8 mouse cellular contexts compared by ENCODE assay signal in genomic region chr1:79761106-79761916, GRCm38 (mm10). TPM values are rescaled to one million over a fixed set of nuclear protein-coding genes. Genes with fewer than 3 reads are reported as not detected.
A peak's percentile ranks its signal among the peaks of the same experiment; 100 is the strongest.
DNase-seq lines count a peak whose midpoint lies in the region; ATAC-seq and TF ChIP-seq lines count a peak whose summit lies in the region.

No protein-coding gene starts in this region.

- H3K4me2 ChIP-seq in embryonic facial prominence, embryonic 14.5 days (ENCODE audit: low read depth, low read length) = peak overlapping the region; percentile 69
- H3K4me2 ChIP-seq in limb, embryonic 15.5 days = peak overlapping the region; percentile 83
- peak overlapping the region; percentile 77 for H3K4me2 ChIP-seq in midbrain, postnatal 0 days (ENCODE audit: low read depth, low read length, poor library complexity, severe bottlenecking)

- peaks cover 4% of the 10 kb centered on the region for H3K4me1 ChIP-seq in bone marrow, adult 2 months (ENCODE audit: control insufficient read depth, insufficient read depth, low read length)
- peaks cover 6% of the 10 kb centered on the region; the same call in 1 of the 2 replicates for H3K4me1 ChIP-seq in embryonic facial prominence, embryonic 14.5 days (ENCODE audit: control insufficient read depth, insufficient read depth, low read length)
- peaks cover 26% of the 10 kb centered on the region for H3K4me1 ChIP-seq in limb, embryonic 15.5 days
- H3K4me1 ChIP-seq in midbrain, postnatal 0 days (ENCODE audit: insufficient read depth, low read length) = peaks cover 8% of the 10 kb centered on the region; the same call in 1 of the 2 replicates

- H3K36me3 ChIP-seq in embryonic facial prominence, embryonic 14.5 days (ENCODE audit: control insufficient read depth, insufficient read depth, low read length) = no peaks in the 10 kb centered on the region
- no peaks in the 10 kb centered on the region for H3K36me3 ChIP-seq in limb, embryonic 15.5 days
- no peaks in the 10 kb centered on the region for H3K36me3 ChIP-seq in midbrain, postnatal 0 days (ENCODE audit: insufficient read depth, low read length)

- peak overlapping the region; percentile 20; the same call in 1 of the 2 replicates for H3K27ac ChIP-seq in bone marrow, adult 2 months (ENCODE audit: control insufficient read depth, insufficient read depth, low read depth, low read length, poor library complexity)
- H3K27ac ChIP-seq in embryonic facial prominence, embryonic 14.5 days (replicated peaks; ENCODE audit: low read depth, low read length) = no peak overlapping the region
- H3K27ac ChIP-seq in limb, embryonic 15.5 days = 0 out of 2 replicates have a peak overlapping the region, but pooled peaks have one; percentile 43
- 0 out of 2 replicates have a peak overlapping the region, but pooled peaks have one; percentile 38 for H3K27ac ChIP-seq in midbrain, postnatal 0 days (ENCODE audit: low read depth, low read length)

- peak overlapping the region; percentile 91 for H3K9ac ChIP-seq in embryonic facial prominence, embryonic 14.5 days (ENCODE audit: low read depth, low read length)
- peak overlapping the region; percentile 81 for H3K9ac ChIP-seq in limb, embryonic 15.5 days
- peak overlapping the region; percentile 91 for H3K9ac ChIP-seq in midbrain, postnatal 0 days (replicated peaks; ENCODE audit: low read length, poor library complexity, severe bottlenecking)

- no peaks in the 10 kb centered on the region for H3K27me3 ChIP-seq in embryonic facial prominence, embryonic 14.5 days (replicated peaks; ENCODE audit: control insufficient read depth, insufficient read depth, low read length)
- no peaks in the 10 kb centered on the region for H3K27me3 ChIP-seq in limb, embryonic 15.5 days
- no peaks in the 10 kb centered on the region for H3K27me3 ChIP-seq in midbrain, postnatal 0 days (ENCODE audit: insufficient read depth, low read length)

- peak; percentile 90 for DNase-seq in A20 (ENCODE audit: low read depth, low spot score)
- DNase-seq in embryonic facial prominence, embryonic 14.5 days (ENCODE audit: low spot score) = peak; percentile 95
- peak; percentile 76 to 81 for DNase-seq in heart, adult 9 months (ENCODE audit: low spot score in 2 of 2)
- peak; percentile 81 for DNase-seq in kidney, adult 9 months
- peak; percentile 92 for DNase-seq in midbrain, postnatal 0 days (ENCODE audit: low spot score)
- peak; percentile 53 to 77 for DNase-seq in spleen, postnatal 14 days (ENCODE audit: low spot score in 2 of 2)

- WGBS in bone marrow, adult 2 months = under 1% methylated on average over 65 of the region's 65 CpGs
- under 1% methylated on average over 54 of the region's 65 CpGs for WGBS in embryonic facial prominence, embryonic 14.5 days
- WGBS in limb, embryonic 15.5 days = under 1% methylated on average over 65 of the region's 65 CpGs
- WGBS in midbrain, postnatal 0 days = under 1% methylated on average over 61 of the region's 65 CpGs

- TF ChIP-seq POLR2A in bone marrow, adult 2 months (IDR thresholded peaks at IDR 0.05; ENCODE audit: borderline replicate concordance, control insufficient read depth, low read depth, low read length) = peak; percentile 73; the same call in 1 of the 2 replicates

- no peaks in the 10 kb centered on the region for H3K9me3 ChIP-seq in embryonic facial prominence, embryonic 14.5 days (ENCODE audit: control insufficient read depth, low read length)
- H3K9me3 ChIP-seq in limb, embryonic 15.5 days = no peaks in the 10 kb centered on the region
- H3K9me3 ChIP-seq in midbrain, postnatal 0 days (ENCODE audit: low read length) = no peaks in the 10 kb centered on the region

- no peak for TF ChIP-seq CTCF in bone marrow, adult 2 months (IDR thresholded peaks at IDR 0.05; ENCODE audit: control insufficient read depth, insufficient read depth, low read length)
- TF ChIP-seq CTCF in midbrain, postnatal 0 days (IDR thresholded peaks at IDR 0.05) = no peak

- peak; percentile 96 for ATAC-seq in embryonic facial prominence, embryonic 14.5 days (ENCODE audit: low read depth)
- peak; percentile 87 for ATAC-seq in limb, embryonic 15.5 days (ENCODE audit: insufficient number of reproducible peaks, low FRiP score, low TSS enrichment, low read depth)
- ATAC-seq in midbrain, postnatal 0 days (ENCODE audit: low FRiP score) = peak; percentile 97

- H3K4me3 ChIP-seq in bone marrow, adult 2 months (replicated peaks; ENCODE audit: control insufficient read depth, low read depth, low read length) = peak overlapping the region; percentile 99
- peak overlapping the region; percentile 94 for H3K4me3 ChIP-seq in embryonic facial prominence, embryonic 14.5 days (ENCODE audit: low read depth, low read length)
- peak overlapping the region; percentile 81 for H3K4me3 ChIP-seq in limb, embryonic 15.5 days
- peak overlapping the region; percentile 85 for H3K4me3 ChIP-seq in midbrain, postnatal 0 days (ENCODE audit: low read depth, low read length)

RNA-seq across cellular contexts. Expression of gene Mrpl44, which starts 14.5 kb away (rescaled TPM):
- polyA plus RNA-seq in bone marrow, adult 2 months (2011; ENCODE audit: insufficient read depth, insufficient read length, low replicate concordance, missing spikeins) = 10.1 and 17.1 TPM in 2 replicates
- polyA plus RNA-seq in embryonic facial prominence, embryonic 14.5 days (2014; fragmentation: Nextera tagmentation; extraction: Ambion mirVana) = 37.4 and 43.4 TPM in 2 replicates
- polyA plus RNA-seq in limb, embryonic 15.5 days (2015; fragmentation: Nextera tagmentation; extraction: Ambion mirVana) = 42.1 and 46.1 TPM in 2 replicates
- total RNA-seq in midbrain, postnatal 0 days (2014; rRNA removed) = 24.9 and 34.8 TPM in 2 replicates
- polyA plus RNA-seq in midbrain, postnatal 0 days (2015; fragmentation: Nextera tagmentation; extraction: Ambion mirVana) = 36.0 and 36.4 TPM in 2 replicates

RNA-seq across cellular contexts. Expression of gene Wdfy1, which starts 14.6 kb away (rescaled TPM):
- polyA plus RNA-seq in bone marrow, adult 2 months (2011; ENCODE audit: insufficient read depth, insufficient read length, low replicate concordance, missing spikeins) = 13.1 and 22.5 TPM in 2 replicates
- polyA plus RNA-seq in embryonic facial prominence, embryonic 14.5 days (2014; fragmentation: Nextera tagmentation; extraction: Ambion mirVana) = 42.6 and 45.4 TPM in 2 replicates
- polyA plus RNA-seq in limb, embryonic 15.5 days (2015; fragmentation: Nextera tagmentation; extraction: Ambion mirVana) = 36.3 and 39.3 TPM in 2 replicates
- total RNA-seq in midbrain, postnatal 0 days (2014; rRNA removed) = 104 and 111 TPM in 2 replicates
- polyA plus RNA-seq in midbrain, postnatal 0 days (2015; fragmentation: Nextera tagmentation; extraction: Ambion mirVana) = 94.9 and 98.1 TPM in 2 replicates
